Mouse (Mus musculus) lung, adult 2 months (tissue): ENCODE measurements at regions not wholly inside any gene's neighbourhood (a gene's known extent, or its start where the extent isn't known, plus 50 kb on each side); places are given as distances from the start of the nearest gene placed in this dataset.

Experiments
- CTCF ChIP-seq: fragments of 200-500 bp; IDR thresholded peaks from 2 replicates; pipeline ENCODE4 v1.5.1; 2011; ENCODE audit warnings: mild to moderate bottlenecking, low read length, control low read depth; ENCODE audit not compliant: insufficient read depth
- POLR2A ChIP-seq: fragments of 200-500 bp; IDR thresholded peaks from 2 replicates; pipeline ENCODE4 v1.6.1; 2011; ENCODE audit warnings: low read depth, mild to moderate bottlenecking, control low read depth, low read length, borderline replicate concordance; ENCODE audit errors: extremely low read depth

DNA sequence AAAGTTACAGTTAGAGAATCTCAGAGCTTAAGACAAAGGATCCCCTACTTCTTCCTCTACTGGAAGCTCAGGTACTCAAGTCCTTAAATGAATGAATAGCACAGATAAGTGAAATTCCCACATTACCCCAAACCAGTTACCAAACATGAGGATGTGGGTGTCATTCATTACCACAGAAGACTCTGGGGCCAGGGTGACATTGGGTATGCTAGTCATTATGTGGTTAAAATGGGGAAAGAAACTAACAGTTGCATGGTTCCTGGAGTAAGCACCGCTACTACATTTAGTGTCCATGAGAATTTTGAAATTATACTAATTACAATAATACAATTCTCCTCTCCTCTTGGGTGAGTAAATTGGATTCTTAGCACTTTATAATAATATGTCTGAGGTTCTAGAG, 142.9 kb upstream of the Thbs1 start:
- no peak for TF ChIP-seq CTCF
- TF ChIP-seq POLR2A: no peak
